Mouse (Mus musculus): ENCODE measurements at regions not wholly inside any gene's neighbourhood (a gene's known extent, or its start where the extent isn't known, plus 50 kb on each side); places are given as distances from the start of the nearest gene placed in this dataset.
A peak's percentile ranks its signal among the peaks of the same experiment; 100 is the strongest.

DNA sequence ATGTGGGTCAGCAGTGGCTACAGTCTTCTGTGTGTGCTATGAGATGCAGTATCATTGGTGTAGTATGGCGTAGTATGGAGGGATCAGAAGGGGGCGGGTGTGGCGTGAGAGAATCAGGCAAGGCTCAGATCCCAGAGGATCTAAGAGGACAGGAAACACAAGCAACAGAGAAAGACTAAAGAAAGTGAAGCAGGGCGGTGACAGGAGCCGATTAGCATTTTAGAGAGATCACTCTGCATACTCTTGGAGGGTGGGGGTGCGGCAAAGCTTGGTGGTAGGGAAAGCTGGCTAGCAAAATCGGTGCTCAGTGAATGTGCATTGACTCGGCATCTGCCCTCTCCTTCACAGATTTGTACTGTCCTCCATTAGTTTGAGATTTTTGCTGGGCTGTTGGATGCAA, 93.1 kb upstream of the Mphosph6 start:
- DNase-seq (ENCODE audit: low spot score): no peak

DNA sequence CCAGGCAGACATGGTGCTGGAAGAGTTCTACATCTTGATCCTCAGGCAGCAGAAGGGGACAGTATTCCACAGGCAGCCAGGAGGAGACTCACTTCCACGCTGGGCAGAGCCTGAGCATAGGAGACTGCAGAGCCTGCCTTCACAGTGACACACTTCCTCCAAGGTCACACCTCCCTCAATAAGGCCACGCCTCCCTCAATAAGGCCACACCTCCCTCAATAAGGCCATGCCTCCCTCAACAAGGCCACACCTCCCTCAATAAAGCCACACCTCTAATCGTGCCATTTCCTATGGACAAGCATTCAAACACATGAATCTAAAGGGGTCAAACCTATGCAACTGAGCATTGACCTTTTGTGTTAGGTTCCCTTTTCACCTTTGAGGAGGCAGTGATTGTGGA, 88.5 kb upstream of the Mphosph6 start:
- no peak for DNase-seq (ENCODE audit: low spot score)

DNA sequence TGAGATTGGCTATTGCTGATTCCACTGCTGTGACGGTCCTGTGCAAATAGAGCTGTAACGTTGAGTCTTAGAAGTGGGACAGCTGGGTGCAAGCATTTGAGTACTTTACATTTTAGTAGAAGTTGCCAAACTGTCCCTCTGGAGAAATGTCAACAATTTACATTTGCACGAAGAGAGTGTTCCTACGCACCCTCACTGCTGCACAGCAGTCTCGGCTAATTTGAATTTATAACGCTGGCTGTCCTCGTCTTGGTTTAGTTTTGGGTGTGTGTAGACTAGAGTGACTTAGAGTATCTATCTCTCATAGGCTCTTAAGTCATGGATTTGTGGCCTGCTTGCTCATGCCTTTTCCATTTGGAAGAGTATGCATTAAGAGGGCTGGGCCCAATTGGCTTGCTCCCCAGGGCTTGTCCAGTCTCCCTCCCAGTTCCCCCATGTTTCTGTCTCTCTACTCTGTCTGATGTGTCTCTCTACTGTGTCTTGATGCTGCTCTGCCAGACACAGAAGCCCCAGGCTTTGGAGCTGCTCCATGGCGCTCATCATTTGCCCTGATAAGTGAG, 79.8 kb upstream of the Mphosph6 start:
- DNase-seq (ENCODE audit: low spot score): no peak

DNA sequence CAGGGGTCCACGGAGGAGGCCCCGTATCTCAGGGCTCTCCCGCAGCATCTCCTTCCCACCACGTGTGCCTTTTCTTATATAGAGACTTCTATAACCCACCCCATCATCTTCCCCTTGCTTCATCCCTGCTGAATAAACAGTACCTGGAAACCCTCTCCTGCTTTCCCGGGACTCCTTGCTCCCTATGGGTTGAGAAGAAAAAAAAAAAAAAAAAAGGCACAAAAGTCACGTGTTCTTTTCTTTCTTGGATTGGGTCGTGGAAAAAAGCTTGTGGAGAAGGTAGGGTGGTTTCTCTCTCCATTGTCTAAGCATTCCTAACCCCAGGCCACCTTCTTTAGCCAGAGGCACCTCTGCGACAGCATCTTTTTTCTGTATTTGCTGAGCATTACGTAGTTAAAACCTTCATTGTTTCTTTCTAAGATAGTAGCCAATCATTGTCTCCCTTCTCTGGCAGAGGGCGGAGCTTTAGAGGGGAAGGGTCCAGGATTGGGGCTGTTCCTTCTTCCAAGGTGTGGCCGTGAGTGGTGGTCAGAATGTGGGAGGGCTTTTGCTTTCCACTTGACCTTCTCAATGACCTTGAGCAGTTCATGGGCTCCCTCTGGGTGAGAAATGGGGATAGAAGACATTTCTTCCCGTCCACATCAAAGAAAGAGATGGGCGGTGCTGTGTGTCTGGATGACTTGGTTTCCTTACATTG, 78.7 kb upstream of the Mphosph6 start:
- DNase-seq (ENCODE audit: low spot score): no peak

DNA sequence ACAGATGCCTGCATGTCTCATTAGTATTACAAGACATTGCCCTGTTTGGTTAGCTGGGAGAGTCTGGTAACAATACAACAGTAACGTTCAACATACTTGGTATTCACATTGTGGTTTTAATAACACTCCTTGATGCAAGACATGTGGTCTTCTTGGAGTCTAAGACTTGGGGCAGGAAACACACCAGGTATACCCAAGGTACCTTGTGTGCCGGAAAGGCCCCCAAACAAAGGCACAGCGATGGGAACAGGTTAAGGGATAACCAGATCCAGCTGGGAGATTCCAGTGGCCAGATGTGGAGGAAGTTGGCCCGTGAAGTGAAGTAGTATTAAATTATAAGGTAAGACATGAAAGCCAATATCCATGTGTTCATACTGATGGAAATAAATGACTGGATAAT, 71.9 kb upstream of the Mphosph6 start:
- no peak for DNase-seq (ENCODE audit: low spot score)

DNA sequence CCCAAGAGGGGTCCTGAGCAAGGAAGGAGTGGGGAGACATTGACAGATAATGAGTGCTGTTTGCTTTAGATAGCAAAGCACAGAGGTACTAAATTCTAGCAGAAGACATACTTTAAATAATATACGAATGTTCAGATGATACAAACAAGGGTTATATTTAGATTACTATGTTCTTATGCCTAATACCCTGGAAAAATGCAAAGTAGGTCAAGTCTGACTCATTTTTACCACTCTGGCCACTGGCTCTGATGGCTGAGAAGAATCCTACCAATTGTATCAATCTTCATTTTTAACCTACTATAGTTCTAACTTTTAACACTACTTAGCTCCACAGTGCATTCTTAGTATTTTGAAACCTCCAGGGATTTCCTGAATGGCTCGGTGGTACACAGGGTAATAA, 65.4 kb upstream of the Mphosph6 start:
- no peak for DNase-seq (ENCODE audit: low spot score)

DNA sequence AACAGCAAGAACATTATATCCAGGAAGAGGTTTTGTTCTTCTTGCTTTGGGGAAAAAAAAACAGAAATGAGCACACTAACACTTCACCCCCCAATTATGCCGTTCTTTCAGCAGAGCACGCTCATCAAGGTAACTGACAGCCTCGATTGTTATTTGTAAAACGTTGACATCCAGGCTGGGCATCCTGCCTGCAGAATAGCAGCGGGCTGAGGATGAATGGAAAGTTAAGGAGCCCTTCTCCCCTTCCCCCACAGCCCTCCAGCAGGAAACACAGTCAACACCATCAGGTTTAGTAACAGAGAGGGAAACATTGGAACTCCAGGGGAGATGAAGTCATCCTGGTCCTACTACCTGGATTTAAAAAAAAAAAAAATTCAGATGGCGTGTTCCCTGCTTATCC, 63.3 kb upstream of the Mphosph6 start:
- no peak for DNase-seq (ENCODE audit: low spot score)

DNA sequence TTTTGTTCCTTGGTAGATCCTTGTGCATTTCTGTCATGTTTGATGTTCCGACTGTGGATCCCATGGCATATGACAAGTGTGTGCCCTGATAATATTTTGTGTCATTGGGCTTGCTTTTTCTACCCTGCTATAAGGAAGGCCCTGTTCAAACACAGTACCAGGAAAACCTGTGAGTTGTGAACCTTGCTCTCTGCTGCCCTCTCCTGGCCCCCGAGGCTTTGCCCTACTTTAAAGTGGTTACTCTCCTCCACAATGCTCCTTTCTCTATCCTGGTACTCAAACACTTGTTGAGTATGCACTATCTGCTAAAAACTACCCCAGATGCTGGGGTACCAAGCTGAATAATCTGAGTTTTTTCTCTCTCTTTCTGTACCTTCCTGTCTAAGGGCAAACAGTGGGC, 62.1 kb upstream of the Mphosph6 start:
- DNase-seq (ENCODE audit: low spot score): peak; percentile 32

DNA sequence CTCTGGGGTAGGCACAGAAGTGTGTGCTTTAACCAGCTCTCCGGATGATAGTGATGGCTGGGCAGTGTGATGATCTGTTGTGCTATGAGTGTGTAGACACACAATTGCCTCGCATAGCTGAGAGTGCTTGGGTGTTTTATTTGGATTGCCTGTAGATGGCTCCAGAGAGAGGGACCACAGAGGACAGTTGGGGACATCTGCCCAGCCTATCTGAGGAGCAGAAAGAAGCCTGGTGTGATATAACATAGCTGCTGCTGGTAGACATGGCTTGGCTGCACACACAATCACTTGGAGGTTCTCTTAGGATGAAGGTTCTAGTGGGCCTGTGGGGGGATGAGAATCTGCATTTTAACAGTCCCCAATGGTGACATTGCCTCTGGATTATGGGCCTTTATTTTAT, 60.6 kb upstream of the Mphosph6 start:
- DNase-seq (ENCODE audit: low spot score): no peak

DNA sequence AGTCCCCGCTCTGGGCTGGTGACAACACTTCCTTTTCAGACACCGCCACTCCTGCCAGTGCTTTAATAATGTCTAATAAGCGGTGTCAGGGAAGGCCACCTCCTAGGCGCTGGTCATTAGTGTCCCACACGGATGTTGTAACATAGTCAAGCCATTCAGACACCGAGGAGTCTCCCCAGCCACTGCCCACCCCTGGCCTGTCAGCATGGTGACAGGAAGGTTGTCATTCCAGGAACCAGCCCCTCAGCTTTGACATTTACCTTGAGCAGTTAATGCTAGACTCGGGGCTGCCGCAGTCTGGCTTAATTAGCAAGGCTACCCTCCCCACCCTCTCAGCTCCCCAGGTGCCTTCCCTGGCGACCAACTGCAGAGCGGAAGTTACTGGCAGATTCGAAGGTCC, 58.0 kb upstream of the Mphosph6 start:
- no peak for DNase-seq (ENCODE audit: low spot score)

DNA sequence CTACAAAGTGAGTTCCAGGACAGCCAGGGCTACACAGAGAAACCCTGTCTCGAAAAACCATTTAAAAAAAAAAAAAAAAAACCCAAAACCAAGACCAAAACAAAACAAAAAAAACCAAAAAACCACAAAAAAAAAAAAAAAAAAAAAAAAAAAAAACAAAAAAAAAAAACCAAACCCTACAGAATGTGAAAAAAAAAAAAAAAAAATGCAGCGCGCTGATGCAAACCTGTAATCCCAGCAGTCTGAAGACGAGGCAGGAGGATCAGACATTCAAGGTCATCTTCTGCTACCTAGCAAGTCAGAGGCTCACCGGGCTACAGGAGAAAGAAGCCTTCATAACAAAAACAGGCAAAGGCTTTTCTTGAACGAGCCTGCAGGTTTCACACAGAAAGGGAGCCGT, 57.4 kb upstream of the Mphosph6 start:
- no peak for DNase-seq (ENCODE audit: low spot score)

DNA sequence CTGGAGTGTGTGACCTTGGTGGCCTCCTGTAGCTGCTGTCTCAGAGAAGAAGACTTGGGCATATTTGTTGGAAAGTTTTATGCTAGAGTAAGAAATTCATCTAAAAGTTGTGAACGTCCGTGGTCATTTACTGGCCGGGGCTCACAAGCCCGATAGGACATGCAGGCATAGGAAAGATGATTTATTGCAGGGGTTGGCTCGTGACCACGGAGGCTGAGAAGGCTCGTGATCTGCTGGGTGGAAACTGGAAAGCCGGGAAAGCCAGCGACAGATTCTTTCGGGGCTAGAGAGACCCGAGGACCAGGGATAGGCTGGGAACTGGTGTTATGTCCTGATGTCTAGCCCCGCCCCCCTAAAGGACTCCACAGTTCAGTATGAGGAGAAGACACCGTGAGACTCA, 54.4 kb upstream of the Mphosph6 start:
- DNase-seq (ENCODE audit: low spot score): no peak

DNA sequence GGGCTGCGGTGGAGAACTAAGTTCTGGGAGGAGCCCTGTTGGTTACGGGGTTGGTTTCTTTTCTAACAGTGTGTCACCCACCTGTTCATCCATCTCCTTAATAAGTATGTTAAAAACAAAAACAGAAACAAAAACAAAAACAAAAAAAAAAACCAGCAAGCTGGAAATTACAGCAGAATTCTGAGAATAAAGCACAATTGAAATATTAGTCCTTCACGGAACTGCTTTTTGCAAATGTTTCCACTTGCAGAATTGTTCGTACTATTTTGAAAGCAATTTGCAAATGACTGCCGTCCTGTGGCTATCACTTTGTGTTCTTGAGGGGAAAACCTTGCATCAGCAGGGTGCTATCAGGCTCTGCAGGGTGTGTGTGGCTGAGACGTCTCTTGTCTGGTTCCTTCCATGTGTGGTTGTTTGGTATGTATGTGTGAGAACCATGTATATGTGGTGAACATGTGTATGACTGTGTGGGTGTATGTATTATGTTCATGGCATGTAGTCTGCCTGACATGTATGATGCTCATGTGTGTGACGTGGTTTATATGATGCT, 53.3 kb upstream of the Mphosph6 start:
- DNase-seq (ENCODE audit: low spot score): no peak

DNA sequence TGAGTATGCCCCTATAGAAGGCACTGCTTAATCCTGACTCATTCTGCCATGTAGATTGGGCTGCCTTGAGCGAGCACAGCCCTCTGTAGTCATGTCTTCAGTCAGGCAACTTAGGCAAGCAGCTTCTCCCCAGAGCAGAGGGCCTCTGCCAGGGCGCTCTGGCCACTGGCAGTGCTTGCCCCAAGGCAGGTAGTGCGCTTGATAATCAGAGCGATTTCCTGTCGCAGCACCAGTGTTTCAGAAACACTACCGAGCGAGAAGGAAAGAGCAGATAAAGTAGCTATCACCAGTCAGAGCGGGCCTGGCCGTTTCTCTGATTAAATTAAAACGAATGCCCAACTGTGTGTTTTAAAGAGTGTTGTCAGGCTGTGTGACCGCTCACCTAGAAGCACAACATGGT, 52.6 kb upstream of the Mphosph6 start:
- DNase-seq (ENCODE audit: low spot score): no peak

DNA sequence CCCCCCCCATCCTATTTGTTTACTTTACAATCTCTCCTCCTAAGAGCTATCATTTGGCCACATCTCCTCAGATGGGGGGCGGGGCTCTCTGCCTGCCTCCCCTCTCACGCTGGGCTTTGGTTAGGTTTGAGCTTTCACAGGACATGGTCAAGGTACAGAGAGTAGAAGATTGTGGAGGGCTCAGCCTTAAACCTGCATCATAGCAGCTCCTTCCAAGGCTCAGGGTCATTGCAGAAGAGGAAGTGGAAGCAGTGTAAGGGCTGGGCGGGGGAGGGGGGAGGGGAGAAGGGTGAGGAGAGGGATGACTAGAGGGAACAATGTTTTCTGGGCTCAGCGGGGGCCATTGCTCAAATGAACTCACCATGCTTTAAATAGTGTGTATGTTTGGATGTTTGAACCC, 51.7 kb upstream of the Mphosph6 start:
- no peak for DNase-seq (ENCODE audit: low spot score)

DNA sequence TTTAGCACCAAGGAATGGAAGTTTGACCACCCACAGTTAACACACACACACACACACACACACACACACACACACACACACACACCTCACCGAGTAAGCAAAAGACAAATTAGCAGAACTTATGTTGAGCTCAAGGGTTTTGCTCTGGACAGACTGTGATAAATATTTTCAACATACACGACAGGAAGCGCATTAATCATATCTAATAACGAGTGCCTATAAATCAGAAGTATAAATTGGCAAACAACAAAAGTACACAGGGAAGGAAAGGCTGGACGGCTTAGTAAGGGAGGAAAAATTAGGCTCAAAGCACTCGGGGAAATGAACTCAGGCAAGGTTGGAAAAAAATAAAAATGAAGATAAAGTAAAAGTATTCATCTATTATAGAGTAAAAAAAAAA, 50.8 kb upstream of the Mphosph6 start:
- no peak for DNase-seq (ENCODE audit: low spot score)

Measured in ovary, postnatal 10 days (tissue).